Mouse (Mus musculus): ENCODE results near the gene Ppp4c. TPM values are rescaled to one million over a fixed set of nuclear protein-coding genes. Genes with fewer than 3 reads are reported as not detected.

Gene Ppp4c
- polyA plus RNA-seq, 1 experiment = 113 TPM

- Histone ChIP-seq H3K79me2 (ENCODE audit: control insufficient read depth, insufficient read depth) (no peaks in the 10 kb centered on the region), H3ac (ENCODE audit: control insufficient read depth, insufficient read length) (no peak overlapping the region), H3K36me3 (ENCODE audit: control insufficient read depth, insufficient read depth) (no peaks in the 10 kb centered on the region), H3K4me2 (ENCODE audit: low read depth) (no peak overlapping the region), H3K4me3 (no peak overlapping the region), H3K27me3 (ENCODE audit: control insufficient read depth, insufficient read depth, insufficient read length) (peaks cover 73% of the 10 kb centered on the region)
- no peak for TF ChIP-seq MYOD1 (IDR thresholded peaks at IDR 0.05; ENCODE audit: control insufficient read depth in 1 of 3, insufficient read length in 2 of 3, low read depth in 2 of 3)
- TF ChIP-seq REST (IDR thresholded peaks at IDR 0.05; ENCODE audit: insufficient read depth, insufficient read length) = peak; percentile 86
These were observed 33.1 kb upstream of the Ppp4c start for GRCm38 (mm10) chr7:126825403-126825802.

DNA sequence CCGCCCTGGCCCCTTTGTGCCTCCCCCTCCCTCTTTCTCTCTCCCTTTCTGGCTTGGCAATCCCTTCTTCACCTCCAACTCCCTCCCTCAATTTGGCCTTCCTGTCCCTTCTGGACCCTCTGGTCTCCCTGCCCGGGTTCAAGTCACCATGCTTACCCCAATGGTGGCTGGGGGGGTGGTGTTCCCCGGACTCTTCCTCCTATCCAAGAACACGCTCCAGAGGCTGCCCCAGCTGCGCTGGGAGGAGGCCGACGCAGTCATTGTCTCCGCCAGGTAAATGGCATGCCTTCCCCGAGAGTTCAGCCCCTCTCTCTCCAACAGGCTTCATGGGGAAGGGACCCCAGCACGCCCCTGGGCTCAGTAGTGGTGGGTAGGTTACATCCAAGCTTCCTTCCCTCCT, 31.6 kb upstream of the Ppp4c start:
- peaks cover 59% of the 10 kb centered on the region for H3K27me3 ChIP-seq (ENCODE audit: control insufficient read depth, insufficient read depth, insufficient read length)
- H3K4me2 ChIP-seq (ENCODE audit: low read depth) = no peak overlapping the region
- no peak overlapping the region for H3ac ChIP-seq (ENCODE audit: control insufficient read depth, insufficient read length)
- no peaks in the 10 kb centered on the region for H3K36me3 ChIP-seq (ENCODE audit: control insufficient read depth, insufficient read depth)
- no peak overlapping the region for H3K4me3 ChIP-seq
- TF ChIP-seq E2F4 (IDR thresholded peaks at IDR 0.05; ENCODE audit: insufficient read depth) (no peak), REST (IDR thresholded peaks at IDR 0.05; ENCODE audit: insufficient read depth, insufficient read length) (no peak), TCF3 (IDR thresholded peaks at IDR 0.05; ENCODE audit: insufficient read length, low read depth) (no peak), SRF (IDR thresholded peaks at IDR 0.05; ENCODE audit: control insufficient read depth, insufficient read length, low read depth) (no peak), MYOD1 (IDR thresholded peaks at IDR 0.05; ENCODE audit: control insufficient read depth in 1 of 3, insufficient read length in 2 of 3, low read depth in 2 of 3) (no peak), POLR2A (IDR thresholded peaks at IDR 0.05; ENCODE audit: insufficient read length, low read depth) (no peak), TCF12 (IDR thresholded peaks at IDR 0.05; ENCODE audit: insufficient read depth, poor library complexity, severe bottlenecking) (no peak), MYOG (IDR thresholded peaks at IDR 0.05; ENCODE audit: control insufficient read depth in 1 of 3, insufficient read depth in 1 of 3, insufficient read length in 2 of 3, low read depth in 2 of 3) (no peak), USF1 (IDR thresholded peaks at IDR 0.05; ENCODE audit: low read depth) (no peak), POLR2AphosphoS2 (IDR thresholded peaks at IDR 0.05; ENCODE audit: insufficient read length, low read depth) (no peak), MAX (IDR thresholded peaks at IDR 0.05; ENCODE audit: low read depth) (no peak), CEBPB (IDR thresholded peaks at IDR 0.05; ENCODE audit: insufficient read depth, poor library complexity, severe bottlenecking) (no peak)
- no peaks in the 10 kb centered on the region for H3K79me2 ChIP-seq (ENCODE audit: control insufficient read depth, insufficient read depth)

DNA sequence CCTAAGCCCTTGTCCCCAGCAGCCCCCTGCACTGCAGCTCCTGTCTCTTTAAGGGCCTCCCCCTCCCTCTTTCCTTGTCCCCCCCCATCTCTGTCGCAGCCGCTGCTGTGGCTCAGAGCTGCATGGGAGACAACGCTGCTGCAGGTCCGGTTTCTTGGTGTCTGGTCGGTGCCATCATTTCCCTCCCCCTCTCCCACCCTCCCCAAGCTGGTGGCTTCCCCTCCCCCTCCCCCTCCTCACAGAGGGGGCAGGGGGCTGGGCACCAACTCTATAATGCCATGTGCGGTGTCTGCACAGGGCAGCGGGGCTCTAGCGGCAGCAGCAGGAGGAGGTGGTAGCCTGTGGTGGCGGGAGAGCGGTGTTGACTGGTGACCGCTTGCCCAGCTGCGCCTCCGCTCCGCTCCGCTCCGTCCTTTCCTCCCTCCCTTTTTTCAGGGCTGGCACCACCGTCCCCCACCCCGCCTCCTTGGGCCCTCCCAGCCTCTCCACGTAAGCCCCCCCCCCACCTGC, 31.0 kb upstream of the Ppp4c start:
- Histone ChIP-seq H3K4me3 (no peak overlapping the region), H3K4me2 (ENCODE audit: low read depth) (no peak overlapping the region), H3K79me2 (ENCODE audit: control insufficient read depth, insufficient read depth) (no peaks in the 10 kb centered on the region), H3K36me3 (ENCODE audit: control insufficient read depth, insufficient read depth) (no peaks in the 10 kb centered on the region), H3K27me3 (ENCODE audit: control insufficient read depth, insufficient read depth, insufficient read length) (peaks cover 52% of the 10 kb centered on the region), H3ac (ENCODE audit: control insufficient read depth, insufficient read length) (no peak overlapping the region)
- TF ChIP-seq POLR2AphosphoS2 (IDR thresholded peaks at IDR 0.05; ENCODE audit: insufficient read length, low read depth) = no peak
- TF ChIP-seq TCF3 (IDR thresholded peaks at IDR 0.05; ENCODE audit: insufficient read length, low read depth) = no peak
- TF ChIP-seq TCF12 (IDR thresholded peaks at IDR 0.05; ENCODE audit: insufficient read depth, poor library complexity, severe bottlenecking) = no peak
- TF ChIP-seq MYOG (IDR thresholded peaks at IDR 0.05; ENCODE audit: control insufficient read depth in 1 of 3, insufficient read depth in 1 of 3, insufficient read length in 2 of 3, low read depth in 2 of 3) = no peak
- no peak for TF ChIP-seq REST (IDR thresholded peaks at IDR 0.05; ENCODE audit: insufficient read depth, insufficient read length)
- no peak for TF ChIP-seq MYOD1 (IDR thresholded peaks at IDR 0.05; ENCODE audit: control insufficient read depth in 1 of 3, insufficient read length in 2 of 3, low read depth in 2 of 3)
- no peak for TF ChIP-seq USF1 (IDR thresholded peaks at IDR 0.05; ENCODE audit: low read depth)
- TF ChIP-seq SRF (IDR thresholded peaks at IDR 0.05; ENCODE audit: control insufficient read depth, insufficient read length, low read depth) = no peak
- TF ChIP-seq CEBPB (IDR thresholded peaks at IDR 0.05; ENCODE audit: insufficient read depth, poor library complexity, severe bottlenecking) = no peak
- TF ChIP-seq MAX (IDR thresholded peaks at IDR 0.05; ENCODE audit: low read depth) = no peak
- no peak for TF ChIP-seq POLR2A (IDR thresholded peaks at IDR 0.05; ENCODE audit: insufficient read length, low read depth)
- TF ChIP-seq E2F4 (IDR thresholded peaks at IDR 0.05; ENCODE audit: insufficient read depth) = no peak

DNA sequence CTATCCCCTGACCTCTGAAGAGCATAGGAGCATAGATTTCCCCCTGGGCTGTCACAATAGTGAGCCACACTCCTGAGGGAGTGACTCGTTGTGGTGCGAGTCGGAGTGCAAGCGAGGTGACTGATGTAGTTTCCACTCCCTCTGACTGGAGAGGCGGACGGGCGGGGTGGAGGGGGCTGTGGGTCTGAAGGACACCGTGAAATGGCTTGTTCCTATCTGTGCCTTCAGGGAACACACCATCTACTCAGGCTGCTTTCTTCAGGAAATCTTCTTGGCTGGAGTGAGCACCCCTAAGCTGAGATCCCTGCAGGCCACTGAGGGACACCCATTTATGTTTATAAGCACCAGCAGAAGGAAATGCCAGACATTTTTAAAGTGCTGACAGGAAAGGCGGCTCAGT, 30.4 kb upstream of the Ppp4c start:
- Histone ChIP-seq H3K4me3 (no peak overlapping the region), H3K4me2 (ENCODE audit: low read depth) (no peak overlapping the region), H3K27me3 (ENCODE audit: control insufficient read depth, insufficient read depth, insufficient read length) (peaks cover 51% of the 10 kb centered on the region), H3K79me2 (ENCODE audit: control insufficient read depth, insufficient read depth) (no peaks in the 10 kb centered on the region), H3K36me3 (ENCODE audit: control insufficient read depth, insufficient read depth) (no peaks in the 10 kb centered on the region), H3ac (ENCODE audit: control insufficient read depth, insufficient read length) (no peak overlapping the region)
- TF ChIP-seq POLR2A (IDR thresholded peaks at IDR 0.05; ENCODE audit: insufficient read length, low read depth) (no peak), TCF3 (IDR thresholded peaks at IDR 0.05; ENCODE audit: insufficient read length, low read depth) (no peak), MYOD1 (IDR thresholded peaks at IDR 0.05; ENCODE audit: control insufficient read depth in 1 of 3, insufficient read length in 2 of 3, low read depth in 2 of 3) (no peak), TCF12 (IDR thresholded peaks at IDR 0.05; ENCODE audit: insufficient read depth, poor library complexity, severe bottlenecking) (no peak), REST (IDR thresholded peaks at IDR 0.05; ENCODE audit: insufficient read depth, insufficient read length) (no peak), MAX (IDR thresholded peaks at IDR 0.05; ENCODE audit: low read depth) (no peak), POLR2AphosphoS2 (IDR thresholded peaks at IDR 0.05; ENCODE audit: insufficient read length, low read depth) (no peak), CEBPB (IDR thresholded peaks at IDR 0.05; ENCODE audit: insufficient read depth, poor library complexity, severe bottlenecking) (no peak), SRF (IDR thresholded peaks at IDR 0.05; ENCODE audit: control insufficient read depth, insufficient read length, low read depth) (no peak), USF1 (IDR thresholded peaks at IDR 0.05; ENCODE audit: low read depth) (no peak), E2F4 (IDR thresholded peaks at IDR 0.05; ENCODE audit: insufficient read depth) (no peak), MYOG (IDR thresholded peaks at IDR 0.05; ENCODE audit: control insufficient read depth in 1 of 3, insufficient read depth in 1 of 3, insufficient read length in 2 of 3, low read depth in 2 of 3) (no peak)
